In the genomic region with DNA sequence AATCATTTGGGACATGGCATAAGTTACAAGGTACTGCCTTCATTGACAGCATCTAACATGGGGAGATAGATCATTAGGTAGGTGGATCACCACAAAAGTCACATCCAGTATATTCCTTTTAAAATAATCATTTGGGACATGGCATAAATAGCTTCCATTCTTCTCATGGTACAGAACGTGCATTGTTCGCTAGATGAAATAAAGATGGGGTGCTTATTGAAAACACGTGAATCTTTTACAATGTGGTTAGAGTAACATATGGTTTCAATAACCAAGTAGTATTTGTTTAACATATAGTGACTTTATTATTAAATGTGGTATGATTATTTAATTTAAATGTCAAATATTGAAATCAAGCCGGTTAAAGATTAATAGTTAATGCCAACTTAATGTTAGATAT, we compare ENCODE assay signal across 23 mouse cellular contexts.
"Had no signal": no experiment of that assay in that cellular context is flagged by ENCODE, and none has a peak within 500 bp of the region (broad histone marks: within the 10 kb centered on the region; RNA-seq: fewer than 3 reads in every experiment).

No protein-coding gene starts in this region.

- H3K4me2 ChIP-seq: kidney, embryonic 15.5 days; limb, embryonic 12.5 days; liver, embryonic 12.5 days; liver, embryonic 15.5 days; lung, embryonic 15.5 days; midbrain, embryonic 13.5 days; neural tube, embryonic 13.5 days; stomach, embryonic 15.5 days had no signal

- H3K36me3 ChIP-seq: kidney, embryonic 15.5 days; limb, embryonic 12.5 days; liver, embryonic 12.5 days; liver, embryonic 15.5 days; lung, embryonic 15.5 days; midbrain, embryonic 10.5 days; midbrain, embryonic 13.5 days; neural tube, embryonic 13.5 days; stomach, embryonic 15.5 days had no signal

- H3K4me3 ChIP-seq: kidney, embryonic 15.5 days; limb, embryonic 12.5 days; liver, embryonic 12.5 days; liver, embryonic 15.5 days; lung, embryonic 15.5 days; megakaryocyte, embryonic 14.5 days; midbrain, embryonic 10.5 days; midbrain, embryonic 13.5 days; myocyte; neural tube, embryonic 13.5 days; stomach, embryonic 15.5 days had no signal

- H3K4me1 ChIP-seq: kidney, embryonic 15.5 days; liver, embryonic 12.5 days; liver, embryonic 15.5 days; lung, embryonic 15.5 days; midbrain, embryonic 10.5 days; midbrain, embryonic 13.5 days; neural tube, embryonic 13.5 days; stomach, embryonic 15.5 days had no signal

- H3K9me3 ChIP-seq: kidney, embryonic 15.5 days; limb, embryonic 12.5 days; liver, embryonic 12.5 days; liver, embryonic 15.5 days; lung, embryonic 15.5 days; megakaryocyte, embryonic 14.5 days; midbrain, embryonic 10.5 days; midbrain, embryonic 13.5 days; neural tube, embryonic 13.5 days; stomach, embryonic 15.5 days had no signal

- H3K9ac ChIP-seq: kidney, embryonic 15.5 days; limb, embryonic 12.5 days; liver, embryonic 12.5 days; liver, embryonic 15.5 days; lung, embryonic 15.5 days; midbrain, embryonic 13.5 days; neural tube, embryonic 13.5 days; stomach, embryonic 15.5 days had no signal

- DNase-seq: kidney, adult 8-10 months; kidney, postnatal 10 days; kidney, postnatal 36 days; liver; lung, adult 18-20 months; lung, postnatal 10 days; lung, postnatal 36 days; retina, postnatal 1 day; right cerebral cortex, postnatal 25 days; spleen, adult 18-20 months; thymus, postnatal 25 days had no signal

- H3K27ac ChIP-seq: kidney, embryonic 15.5 days; limb, embryonic 12.5 days; liver, embryonic 12.5 days; liver, embryonic 15.5 days; lung, embryonic 15.5 days; midbrain, embryonic 10.5 days; midbrain, embryonic 13.5 days; neural tube, embryonic 13.5 days; stomach, embryonic 15.5 days had no signal

- H3K27me3 ChIP-seq: kidney, embryonic 15.5 days; limb, embryonic 12.5 days; liver, embryonic 12.5 days; liver, embryonic 15.5 days; lung, embryonic 15.5 days; megakaryocyte, embryonic 14.5 days; midbrain, embryonic 13.5 days; neural tube, embryonic 13.5 days; stomach, embryonic 15.5 days had no signal

- ATAC-seq: liver, embryonic 12.5 days; midbrain, embryonic 13.5 days; midbrain, embryonic 16.5 days had no signal
